Mouse (Mus musculus) bone marrow, adult 2 months (tissue): ENCODE measurements around the gene Gnmt.

ENCODE experiments used
- CTCF ChIP-seq: fragments of 200-500 bp; IDR thresholded peaks from 2 replicates; pipeline ENCODE4 v1.5.1; 2011; ENCODE audit warnings: low read length, control low read depth; ENCODE audit not compliant: control insufficient read depth, insufficient read depth
- POLR2A ChIP-seq: fragments of 200-500 bp; IDR thresholded peaks from 2 replicates; pipeline ENCODE4 v1.6.1; 2011; ENCODE audit warnings: low read depth, mild to moderate bottlenecking, control low read depth, low read length, borderline replicate concordance; ENCODE audit not compliant: control insufficient read depth

GRCm38 (mm10) chr17:46706375-46707089 lies 22.4 kb downstream of the Gnmt start:
- TF ChIP-seq CTCF (no peak), POLR2A (no peak)
